Mouse (Mus musculus) CH12.LX (cell line): ENCODE measurements around the gene Pcbp2. TPM values are rescaled to one million over a fixed set of nuclear protein-coding genes. Genes with fewer than 3 reads are reported as not detected.

Experiments used
- DNase-seq: peaks from one replicate; pipeline ENCODE4 v3.0.0-alpha.2; 2013; ENCODE audit errors: extremely low read depth
- H3K27ac ChIP-seq: 2 replicates; pipeline ENCODE4 v1.5.1; 2012; ENCODE audit warnings: low read depth, mild to moderate bottlenecking, control low read depth, moderate library complexity; ENCODE audit not compliant: insufficient read depth
- H3K27me3 ChIP-seq: replicated peaks from 2 replicates; pipeline ENCODE3; 2012; ENCODE audit warnings: inconsistent platforms
- H3K36me3 ChIP-seq, 2 experiments: replicated peaks in 1 of 2; 2 replicates each; pipeline versions ENCODE3 to v1.6.1; 2012; ENCODE audit warnings: inconsistent platforms in 1 of 2, low read length in 1 of 2, mild to moderate bottlenecking in 1 of 2, mixed read lengths in 1 of 2, moderate library complexity in 1 of 2; ENCODE audit not compliant: control insufficient read depth in 1 of 2, insufficient read depth in 1 of 2
- H3K4me1 ChIP-seq, 2 experiments: 2 replicates each; pipeline ENCODE4 v1.6.1; 2012; ENCODE audit warnings: inconsistent platforms in 1 of 2, moderate library complexity in 1 of 2; ENCODE audit not compliant: insufficient read depth in 2 of 2, control insufficient read depth in 1 of 2
- H3K4me2 ChIP-seq: 2 replicates; pipeline ENCODE4 v1.6.1; 2012; ENCODE audit warnings: low read depth, mild to moderate bottlenecking, control low read depth; ENCODE audit not compliant: poor library complexity, insufficient read depth, severe bottlenecking
- H3K4me3 ChIP-seq, 3 experiments: fragments of 150-350 bp in 1 of 3; sonication (generic) in 1 of 3; replicated peaks in 1 of 3; 2 replicates each; pipeline versions ENCODE3 to v1.5.1; 2011 to 2012; ENCODE audit warnings: low read depth in 2 of 3, low read length in 2 of 3, mild to moderate bottlenecking in 2 of 3, moderate library complexity in 2 of 3, control low read depth in 1 of 3, improper control_type of control experiment in 1 of 3, inconsistent platforms in 1 of 3, mixed read lengths in 1 of 3; ENCODE audit not compliant: poor library complexity in 1 of 3
- H3K79me2 ChIP-seq: replicated peaks from 2 replicates; pipeline ENCODE4 v1.6.1; 2012; ENCODE audit warnings: mild to moderate bottlenecking, moderate library complexity; ENCODE audit not compliant: control insufficient read depth, poor library complexity, insufficient read depth, severe bottlenecking; ENCODE audit errors: extremely low read depth
- H3K9ac ChIP-seq: 2 replicates; pipeline ENCODE4 v1.6.1; 2012; ENCODE audit warnings: low read depth, mild to moderate bottlenecking, control low read depth, moderate library complexity; ENCODE audit not compliant: insufficient read depth
- H3K9me3 ChIP-seq: replicated peaks from 2 replicates; pipeline ENCODE3; 2012; ENCODE audit warnings: low read length, inconsistent platforms, mixed read lengths
- BHLHE40 ChIP-seq: IDR thresholded peaks from 2 replicates; pipeline ENCODE4 v1.6.1; 2011; ENCODE audit warnings: mild to moderate bottlenecking, low read depth, low read length, improper control_type of control experiment
- CHD1 ChIP-seq: IDR thresholded peaks from 2 replicates; pipeline ENCODE4 v1.6.1; 2012; ENCODE audit warnings: low read depth, low read length, improper control_type of control experiment, inconsistent platforms
- CHD2 ChIP-seq: IDR thresholded peaks from 2 replicates; pipeline ENCODE4 v1.6.1; 2011; ENCODE audit warnings: low read length, improper control_type of control experiment
- EP300 ChIP-seq: IDR thresholded peaks from 2 replicates; pipeline ENCODE4 v1.6.1; 2011; ENCODE audit warnings: low read length, improper control_type of control experiment
- ETS1 ChIP-seq: conservative IDR thresholded peaks from 2 replicates; pipeline ENCODE4 v1.6.1; 2012; ENCODE audit warnings: low read depth, mild to moderate bottlenecking, inconsistent platforms, low read length, improper control_type of control experiment, moderate library complexity
- KAT2A ChIP-seq: IDR thresholded peaks from 2 replicates; pipeline ENCODE4 v1.6.1; 2012; ENCODE audit warnings: low read length, improper control_type of control experiment, inconsistent platforms; ENCODE audit not compliant: insufficient replicate concordance
- MAFK ChIP-seq: IDR thresholded peaks from 2 replicates; pipeline ENCODE4 v1.6.1; 2011; ENCODE audit warnings: low read length, improper control_type of control experiment; ENCODE audit not compliant: insufficient replicate concordance
- MAX ChIP-seq: IDR thresholded peaks from 2 replicates; pipeline ENCODE4 v1.6.1; 2011; ENCODE audit warnings: low read length, improper control_type of control experiment
- MAZ ChIP-seq: IDR thresholded peaks from 2 replicates; pipeline ENCODE4 v1.6.1; 2012; ENCODE audit warnings: low read depth, mild to moderate bottlenecking, inconsistent platforms, low read length, improper control_type of control experiment, moderate library complexity
- MXI1 ChIP-seq: IDR thresholded peaks from 2 replicates; pipeline ENCODE4 v1.6.1; 2011; ENCODE audit warnings: mild to moderate bottlenecking, low read depth, low read length, improper control_type of control experiment
- MYC ChIP-seq: IDR thresholded peaks from 2 replicates; pipeline ENCODE4 v1.6.1; 2011; ENCODE audit warnings: low read depth, mild to moderate bottlenecking, improper control_type of control experiment, low read length
- NELFE ChIP-seq: IDR thresholded peaks from 2 replicates; pipeline ENCODE4 v1.6.1; 2011; ENCODE audit warnings: low read depth, low read length, improper control_type of control experiment
- PAX5 ChIP-seq: IDR thresholded peaks from 2 replicates; pipeline ENCODE4 v1.6.1; 2012; ENCODE audit warnings: low read length, inconsistent platforms, mixed read lengths
- POLR2A ChIP-seq: IDR thresholded peaks from 2 replicates; pipeline ENCODE4 v1.6.1; 2011; ENCODE audit warnings: low read depth, mild to moderate bottlenecking, improper control_type of control experiment, low read length
- POLR2AphosphoS2 ChIP-seq: IDR thresholded peaks from 2 replicates; pipeline ENCODE4 v1.6.1; 2011; ENCODE audit warnings: low read depth, low read length, improper control_type of control experiment
- RAD21 ChIP-seq: IDR thresholded peaks from 2 replicates; pipeline ENCODE4 v1.6.1; 2011; ENCODE audit warnings: low read depth, mild to moderate bottlenecking, low read length, improper control_type of control experiment, moderate library complexity
- RCOR1 ChIP-seq: conservative IDR thresholded peaks from 2 replicates; pipeline ENCODE4 v1.6.1; 2012; ENCODE audit warnings: low read depth, mild to moderate bottlenecking, inconsistent platforms, low read length, improper control_type of control experiment
- SIN3A ChIP-seq: IDR thresholded peaks from 2 replicates; pipeline ENCODE4 v1.6.1; 2012; ENCODE audit warnings: low read length, improper control_type of control experiment, inconsistent platforms
- USF2 ChIP-seq: conservative IDR thresholded peaks from 2 replicates; pipeline ENCODE4 v1.6.1; 2011; ENCODE audit warnings: low read depth, low read length, improper control_type of control experiment
- ZMIZ1 ChIP-seq: IDR thresholded peaks from 2 replicates; pipeline ENCODE4 v1.6.1; 2012; ENCODE audit warnings: low read depth, mild to moderate bottlenecking, inconsistent platforms, low read length, improper control_type of control experiment
- dilution Hi-C: fragments of 300-500 bp; cut with MboI; formaldehyde crosslinking; loops from 2 replicates; pipeline ENCODE4 v1.14.3; 2020; ENCODE audit warnings: low sequenced_read_pairs; ENCODE audit not compliant: extremely low pct_unique_long_range_greater_than_20kb, extremely low pct_ligation_motif_present
- in situ Hi-C: fragments of 300-500 bp; cut with MboI; formaldehyde crosslinking; loops from 3 replicates; pipeline ENCODE4 v1.14.3; 2019; ENCODE audit warnings: low sequenced_read_pairs, low pct_ligation_motif_present, low pct_unique_long_range_greater_than_20kb, mixed read lengths
- polyA plus RNA-seq: library from polyadenylated mRNA; unstranded; fragments of >175 nt; gene quantifications from 2 replicates; pipeline ENCODE4 v1.2.1, GENCODE M21; 2012; ENCODE audit warnings: low read depth; ENCODE audit not compliant: insufficient read length
- total RNA-seq, 2 experiments: library from RNA; depleted of rRNA; stranded (reverse); fragments of 300-350 nt in 1 of 2; fragments of >200 nt in 1 of 2; gene quantifications; 2 replicates each; pipeline ENCODE4 v1.2.3; 2012 to 2014

Pcbp2 gene
- total and polyA plus RNA-seq, 3 experiments: 281 to 1,545 (median 379) TPM

- no peak for DNase-seq
- Histone ChIP-seq H3K27me3 (no peaks in the 10 kb centered on the region), H3K4me2 (no peak within 1 kb of the TSS), H3K4me1 (peaks cover 0 to 8% of the 10 kb centered on the region in 2 experiments; a peak in 2 of 4 replicates), H3K9ac (no peak within 1 kb of the TSS), H3K9me3 (no peaks in the 10 kb centered on the region), H3K4me3 (no peak within 1 kb of the TSS), H3K79me2 (no peaks in the 10 kb centered on the region; the same call in 1 of the 2 replicates), H3K27ac (no peak within 1 kb of the TSS), H3K36me3 (peaks cover 60 to 83% of the 10 kb centered on the region in 2 experiments)
- in situ Hi-C loops (no loop called here), dilution Hi-C loops (no loop called here)
- TF ChIP-seq KAT2A (no peak), EP300 (no peak), RAD21 (no peak), PAX5 (no peak)
Observed at GRCm38 (mm10) chr15:102503447-102503846, 33.1 kb downstream of the Pcbp2 start, which contains the start of gene Gm10337. Gm10337 (plus strand) TSS chr15:102503722.

DNA sequence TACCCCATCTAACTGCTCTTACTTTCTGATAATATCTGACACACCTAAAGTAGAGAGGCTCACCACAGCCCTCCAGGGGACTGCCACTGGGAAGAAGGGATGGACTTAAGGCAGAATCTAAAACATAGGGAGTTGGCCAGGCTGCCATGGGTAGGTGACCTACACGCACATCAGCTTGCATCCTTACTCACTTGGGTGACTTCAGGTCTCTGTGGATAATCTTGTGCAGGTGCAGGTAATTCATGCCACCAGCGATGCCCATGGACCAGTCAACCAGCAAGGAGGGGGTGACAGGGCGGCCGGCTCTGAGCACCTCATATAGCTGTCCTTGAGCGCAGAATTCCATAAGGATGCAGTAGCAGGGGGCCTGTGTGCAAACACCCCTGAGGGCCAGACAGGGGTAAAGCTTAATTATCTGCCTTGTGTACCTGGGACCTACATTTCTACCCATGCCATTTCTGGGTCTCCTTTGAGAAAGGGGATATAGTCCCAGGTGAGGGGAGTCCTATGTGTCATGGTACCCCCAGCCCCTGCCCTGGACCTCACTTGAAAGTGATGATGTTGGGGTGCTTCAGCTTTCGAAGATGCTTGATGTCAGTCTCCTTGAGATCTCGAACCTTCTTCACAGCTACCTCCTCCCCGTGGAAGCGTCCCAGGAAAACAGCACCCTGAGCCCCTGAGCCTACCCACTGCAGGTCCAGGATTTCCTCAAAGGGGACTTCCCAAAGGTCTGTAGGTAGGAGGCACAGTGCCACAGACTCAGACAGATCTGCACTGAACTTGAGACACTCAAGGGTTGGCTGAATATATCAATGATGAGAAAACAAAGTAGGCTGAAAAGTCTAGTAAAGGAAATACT is 33.8 kb downstream of the Pcbp2 start:
- Histone ChIP-seq H3K4me3 (no peak overlapping the region), H3K27ac (no peak overlapping the region), H3K4me2 (no peak overlapping the region), H3K36me3 (peaks cover 57 to 77% of the 10 kb centered on the region in 2 experiments), H3K9ac (no peak overlapping the region), H3K27me3 (no peaks in the 10 kb centered on the region), H3K4me1 (peaks cover 0 to 8% of the 10 kb centered on the region in 2 experiments; a peak in 2 of 4 replicates), H3K9me3 (no peaks in the 10 kb centered on the region), H3K79me2 (no peaks in the 10 kb centered on the region)
- DNase-seq: no peak
- TF ChIP-seq ZMIZ1: no peak; the same call in 1 of the 2 replicates
- no peak for TF ChIP-seq MAX
- no peak for TF ChIP-seq NELFE
- no peak for TF ChIP-seq MAZ
- TF ChIP-seq ETS1: no peak
- TF ChIP-seq MXI1: no peak
- no peak for TF ChIP-seq USF2
- TF ChIP-seq CHD2: no peak
- TF ChIP-seq MAFK: no peak
- TF ChIP-seq MYC: no peak
- TF ChIP-seq POLR2AphosphoS2: no peak; the same call in none of the 2 replicates
- no peak; the same call in 1 of the 2 replicates for TF ChIP-seq POLR2A
- TF ChIP-seq PAX5: no peak
- TF ChIP-seq RCOR1: no peak
- TF ChIP-seq SIN3A: no peak
- no peak for TF ChIP-seq CHD1
- no peak for TF ChIP-seq RAD21
- TF ChIP-seq BHLHE40: no peak
- in situ Hi-C loops (no loop called here), dilution Hi-C loops (no loop called here)
